8 mouse cellular contexts compared by ENCODE assay signal in genomic region chr4:135353794-135354450, GRCm38 (mm10). TPM values are rescaled to one million over a fixed set of nuclear protein-coding genes. Genes with fewer than 3 reads are reported as not detected.
DNase-seq lines count a peak whose midpoint lies in the region; ATAC-seq and TF ChIP-seq lines count a peak whose summit lies in the region.

No protein-coding gene starts in this region.

- no peaks in the 10 kb centered on the region for H3K9me3 ChIP-seq in MEL (replicated peaks; ENCODE audit: insufficient read depth, low read length)
- no peaks in the 10 kb centered on the region for H3K9me3 ChIP-seq in hindbrain, embryonic 15.5 days
- no peaks in the 10 kb centered on the region for H3K9me3 ChIP-seq in stomach, embryonic 15.5 days

- H3K4me1 ChIP-seq in MEL (ENCODE audit: control insufficient read depth in 1 of 2, insufficient read depth in 2 of 2, low read length in 2 of 2), result peaks cover 0 to 25% of the 10 kb centered on the region in 2 experiments; a peak in 2 of 4 replicates
- peaks cover 22% of the 10 kb centered on the region for H3K4me1 ChIP-seq in hindbrain, embryonic 15.5 days (replicated peaks)
- peaks cover 20% of the 10 kb centered on the region; the same call in 1 of the 2 replicates for H3K4me1 ChIP-seq in stomach, embryonic 15.5 days

- peaks cover 40% of the 10 kb centered on the region for H3K79me2 ChIP-seq in MEL (ENCODE audit: control insufficient read depth, insufficient read depth, low read length, poor library complexity)

- peak overlapping the region; percentile 100 for H3K27ac ChIP-seq in MEL (ENCODE audit: control insufficient read depth, low read depth, low read length)
- peak overlapping the region; percentile 97 for H3K27ac ChIP-seq in hindbrain, embryonic 15.5 days (replicated peaks)
- peak overlapping the region; percentile 100 for H3K27ac ChIP-seq in stomach, embryonic 15.5 days

- TF ChIP-seq EP300 in MEL (IDR thresholded peaks at IDR 0.05; ENCODE audit: low read depth in 1 of 2, low read length in 2 of 2), result peak in 1 of 2 experiments; percentile 19; a peak in 1 of 4 replicates

- H3K4me3 ChIP-seq in MEL (ENCODE audit: control insufficient read depth in 1 of 2, insufficient read depth in 1 of 2, low read depth in 2 of 2, low read length in 2 of 2), result peak overlapping the region; percentile 61 to 63
- H3K4me3 ChIP-seq in hindbrain, embryonic 15.5 days, result peak overlapping the region; percentile 84
- peak overlapping the region; percentile 99 for H3K4me3 ChIP-seq in stomach, embryonic 15.5 days (replicated peaks)

- 21% methylated on average over 12 of the region's 12 CpGs for WGBS in hindbrain, embryonic 15.5 days
- WGBS in stomach, embryonic 15.5 days, result 10% methylated on average over 12 of the region's 12 CpGs

- peak overlapping the region; percentile 89 for H3K9ac ChIP-seq in MEL (ENCODE audit: control insufficient read depth, low read depth, low read length, poor library complexity, severe bottlenecking)
- peak overlapping the region; percentile 58 for H3K9ac ChIP-seq in hindbrain, embryonic 15.5 days
- peak overlapping the region; percentile 29; the same call in 1 of the 2 replicates for H3K9ac ChIP-seq in stomach, embryonic 15.5 days

- DNase-seq in cerebellum, adult 11-12 months, result peak; percentile 36
- DNase-seq in cerebellum, adult 11 months, result no peak
- peak; percentile 78 for DNase-seq in MEL (ENCODE audit: low read depth, low spot score)
- DNase-seq in lung, postnatal 14 days, result peak; percentile 8
- DNase-seq in gastrocnemius, adult 8-10 months (ENCODE audit: low spot score in 2 of 2), result no peak

- no peaks in the 10 kb centered on the region for H3K27me3 ChIP-seq in MEL (ENCODE audit: control insufficient read depth in 1 of 2, insufficient read depth in 2 of 2, low read length in 2 of 2)
- no peaks in the 10 kb centered on the region for H3K27me3 ChIP-seq in hindbrain, embryonic 15.5 days
- H3K27me3 ChIP-seq in stomach, embryonic 15.5 days (replicated peaks), result no peaks in the 10 kb centered on the region

- TF ChIP-seq CTCF in MEL (IDR thresholded peaks at IDR 0.05 in 2 of 3, conservative IDR thresholded peaks at IDR 0.05 in 1 of 3; ENCODE audit: control insufficient read depth in 1 of 3, insufficient read depth in 1 of 3, low read depth in 2 of 3, low read length in 3 of 3, poor library complexity in 1 of 3, severe bottlenecking in 1 of 3), result no peak

- TF ChIP-seq RAD21 in MEL (IDR thresholded peaks at IDR 0.05; ENCODE audit: low read depth, low read length), result no peak

- peak; percentile 57 for ATAC-seq in erythroblast, adult 5-6 weeks (replicated peaks; ENCODE audit: low FRiP score, poor library complexity, severe bottlenecking)
- no peak; the same call in 1 of the 2 replicates for ATAC-seq in hindbrain, embryonic 15.5 days (ENCODE audit: low FRiP score, low read depth)
- ATAC-seq in stomach, embryonic 15.5 days (ENCODE audit: insufficient read depth, low FRiP score, low read depth), result no peak

- TF ChIP-seq POLR2A in MEL (IDR thresholded peaks at IDR 0.05; ENCODE audit: control insufficient read depth in 1 of 2, insufficient read depth in 1 of 2, low read depth in 1 of 2, low read length in 2 of 2, poor library complexity in 1 of 2), result peak; percentile 8 to 85; a peak in 2 of 4 replicates

- H3K4me2 ChIP-seq in hindbrain, embryonic 15.5 days, result peak overlapping the region; percentile 75
- peak overlapping the region; percentile 61 for H3K4me2 ChIP-seq in stomach, embryonic 15.5 days

- H3K36me3 ChIP-seq in MEL (ENCODE audit: control insufficient read depth in 1 of 2, insufficient read depth in 2 of 2, low read length in 2 of 2), result peaks cover 7 to 28% of the 10 kb centered on the region in 2 experiments
- H3K36me3 ChIP-seq in hindbrain, embryonic 15.5 days, result 0 out of 2 replicates have a peak, but pooled peaks cover under 1% of the 10 kb centered on the region
- no peaks in the 10 kb centered on the region for H3K36me3 ChIP-seq in stomach, embryonic 15.5 days

TF ChIP-seq in MEL, 35 proteins besides CTCF, POLR2A, EP300 and RAD21 (continues in another document):
- TF ChIP-seq MYB (IDR thresholded peaks at IDR 0.05; ENCODE audit: low read depth, low read length) (no peak), GATA1 (IDR thresholded peaks at IDR 0.05; ENCODE audit: low read depth, low read length) (peak; percentile 49; the same call in 1 of the 2 replicates), MAZ (IDR thresholded peaks at IDR 0.05; ENCODE audit: low read depth, low read length) (no peak), TBP (IDR thresholded peaks at IDR 0.05; ENCODE audit: low read depth, low read length) (no peak; the same call in 1 of the 2 replicates), RCOR1 (IDR thresholded peaks at IDR 0.05; ENCODE audit: low read depth, low read length) (no peak), ZC3H11A (IDR thresholded peaks at IDR 0.05; ENCODE audit: low read depth, low read length) (no peak), ELF1 (IDR thresholded peaks at IDR 0.05; ENCODE audit: low read depth, low read length) (no peak), UBTF (IDR thresholded peaks at IDR 0.05; ENCODE audit: borderline replicate concordance, insufficient read depth, low read depth, low read length) (no peak), SIN3A (IDR thresholded peaks at IDR 0.05; ENCODE audit: low read length) (peak; percentile 44; the same call in 1 of the 2 replicates), HCFC1 (IDR thresholded peaks at IDR 0.05; ENCODE audit: low read depth, low read length) (no peak), MXI1 (IDR thresholded peaks at IDR 0.05; ENCODE audit: low read depth, low read length) (no peak; the same call in none of the 2 replicates), MEF2A (IDR thresholded peaks at IDR 0.05; ENCODE audit: extremely low read depth, insufficient replicate concordance, low read depth, low read length, poor library complexity, severe bottlenecking) (no peak), JUND (IDR thresholded peaks at IDR 0.05; ENCODE audit: low read depth, low read length) (no peak), ZMIZ1 (IDR thresholded peaks at IDR 0.05; ENCODE audit: low read depth, low read length) (peak; percentile 11; the same call in 1 of the 2 replicates), POLR2AphosphoS2 (IDR thresholded peaks at IDR 0.05; ENCODE audit: low read length) (no peak; the same call in 1 of the 2 replicates), CHD2 (IDR thresholded peaks at IDR 0.05; ENCODE audit: low read length) (no peak), TCF12 (IDR thresholded peaks at IDR 0.05; ENCODE audit: low read depth, low read length) (peak; percentile 37; the same call in 1 of the 2 replicates), ETS1 (IDR thresholded peaks at IDR 0.05; ENCODE audit: low read depth, low read length) (0 out of 2 replicates have a peak, but pooled peaks have one; percentile 38), MYC (IDR thresholded peaks at IDR 0.05; ENCODE audit: low read depth, low read length) (no peak; the same call in 1 of the 2 replicates), GABPA (IDR thresholded peaks at IDR 0.05; ENCODE audit: low read depth, low read length) (no peak), NELFE (IDR thresholded peaks at IDR 0.05; ENCODE audit: low read depth, low read length) (peak; percentile 26; the same call in 1 of the 2 replicates), BHLHE40 (IDR thresholded peaks at IDR 0.05; ENCODE audit: borderline replicate concordance, low read depth, low read length) (no peak), USF1 (IDR thresholded peaks at IDR 0.05; ENCODE audit: low read depth, low read length) (no peak), KAT2A (conservative IDR thresholded peaks at IDR 0.05; ENCODE audit: low read depth, low read length) (no peak; the same call in 1 of the 2 replicates), SMC3 (IDR thresholded peaks at IDR 0.05; ENCODE audit: low read depth, low read length) (no peak), MAFK (IDR thresholded peaks at IDR 0.05; ENCODE audit: borderline replicate concordance, low read depth, low read length) (no peak), TAL1 (IDR thresholded peaks at IDR 0.05; ENCODE audit: low read length) (peak; percentile 59), ZKSCAN1 (IDR thresholded peaks at IDR 0.05; ENCODE audit: low read depth, low read length) (no peak), POLR2AphosphoS5 (IDR thresholded peaks at IDR 0.05; ENCODE audit: borderline replicate concordance, low read depth, low read length) (no peak; the same call in 1 of the 2 replicates), NRF1 (IDR thresholded peaks at IDR 0.05; ENCODE audit: insufficient read depth, low read depth, low read length, poor library complexity, severe bottlenecking) (no peak), USF2 (IDR thresholded peaks at IDR 0.05; ENCODE audit: borderline replicate concordance in 1 of 2, insufficient read depth in 1 of 2, low read depth in 1 of 2, low read length in 2 of 2) (no peak), E2F4 (IDR thresholded peaks at IDR 0.05; ENCODE audit: borderline replicate concordance, low read depth, low read length) (0 out of 2 replicates have a peak, but pooled peaks have one; percentile 34), MAX (IDR thresholded peaks at IDR 0.05; ENCODE audit: low read length) (no peak)

RNA-seq across cellular contexts. Expression of gene Srrm1, which starts 0.8 kb away (rescaled TPM):
- total RNA-seq in MEL (2012; rRNA removed), result 26.9 and 29.4 TPM in 2 replicates
- polyA plus RNA-seq in MEL (2012; ENCODE audit: insufficient read depth in 1 of 2, insufficient read length in 2 of 2, low read depth in 1 of 2, low replicate concordance in 2 of 2, missing spikeins in 1 of 2), result 100 to 1,000 TPM; 138 to 285 TPM
- 63.4 and 116 TPM in 2 replicates for total RNA-seq in erythroblast, adult 5-6 weeks (2015; ENCODE audit: low replicate concordance)
- total RNA-seq in erythroblast, adult 5-6 weeks (2017; ENCODE audit: low replicate concordance), result 91.7 and 120 TPM in 2 replicates
- 170 and 175 TPM in 2 replicates for polyA plus RNA-seq in hindbrain, embryonic 15.5 days (2015; fragmentation: Nextera tagmentation; extraction: Ambion mirVana)
- 226 and 233 TPM in 2 replicates for polyA plus RNA-seq in stomach, embryonic 15.5 days (2015; fragmentation: Nextera tagmentation; extraction: Ambion mirVana)
- total RNA-seq in gastrocnemius, adult 8-10 months (2022), result 10 to 100 TPM; 54.8 to 68.5 (median 57.3) TPM

RNA-seq across cellular contexts. Expression of gene Ncmap, which starts 44.1 kb away (rescaled TPM):
- total RNA-seq in MEL (2012; rRNA removed), result 0.08 TPM in 1 of 2 replicates, not detected in the other
- under 1 TPM in 1 of 2 experiments, not detected in 1; 0.22 TPM for polyA plus RNA-seq in MEL (2012; ENCODE audit: insufficient read depth in 1 of 2, insufficient read length in 2 of 2, low read depth in 1 of 2, low replicate concordance in 2 of 2, missing spikeins in 1 of 2)
- not detected in 2 replicates for total RNA-seq in erythroblast, adult 5-6 weeks (2015; ENCODE audit: low replicate concordance)
- total RNA-seq in erythroblast, adult 5-6 weeks (2017; ENCODE audit: low replicate concordance), result not detected in 2 replicates
- 0.37 and 1.00 TPM in 2 replicates for polyA plus RNA-seq in hindbrain, embryonic 15.5 days (2015; fragmentation: Nextera tagmentation; extraction: Ambion mirVana)
- 19.0 and 21.9 TPM in 2 replicates for polyA plus RNA-seq in stomach, embryonic 15.5 days (2015; fragmentation: Nextera tagmentation; extraction: Ambion mirVana)
- 1 to 10 TPM in 3 of 4 experiments, under 1 TPM in 1; 0.85 to 2.0 (median 1.5) TPM for total RNA-seq in gastrocnemius, adult 8-10 months (2022)

Comparison
In these comparisons a context has a peak if more than half of its experiments do, and no peak if none do; other contexts are left out.
1. DNase-seq: peak in cerebellum, adult 11-12 months (single experiment), MEL (single experiment) and lung, postnatal 14 days (single experiment); none in cerebellum, adult 11 months (single experiment) and gastrocnemius, adult 8-10 months (0 of 2).
2. H3K9ac ChIP-seq: peak in every context shown above with its lines; median percentile 89 in MEL; 58 in hindbrain, embryonic 15.5 days; 29 in stomach, embryonic 15.5 days.
3. Peak in every context shown above with its lines, with median percentiles within 50 percentile points of each other: H3K27ac ChIP-seq and H3K4me3 ChIP-seq.